Mouse (Mus musculus): Measurements from ENCODE around the gene Smyd4.

Gene Smyd4

GRCm38 (mm10) chr11:75452812-75453557 is 104.8 kb downstream of the Smyd4 start:
- no peak for DNase-seq (ENCODE audit: low spot score in 2 of 2)

GRCm38 (mm10) chr11:75453991-75454930 is 106.0 kb downstream of the Smyd4 start, which contains the start of gene Wdr81:
Gene Wdr81, minus strand, starts transcription at chr11:75454717.
- peak in 1 of 2 experiments; percentile 88 for DNase-seq (ENCODE audit: low spot score in 2 of 2)
